Mouse (Mus musculus): Measurements from ENCODE around the gene Lypla2.
A peak's percentile ranks its signal among the peaks of the same experiment; 100 is the strongest.

The Lypla2 gene

GRCm38 (mm10) chr4:135972911-135973811 is 735 bp upstream of the Lypla2 start:
- peak; percentile 44 for DNase-seq

GRCm38 (mm10) chr4:135971805-135972555 is 446 bp downstream of the Lypla2 start:
- peak; percentile 56 for DNase-seq

- DNase-seq: no peak
Measured at GRCm38 (mm10) chr4:135970585-135970984, 1.8 kb downstream of the Lypla2 start.

- peak; percentile 54 for DNase-seq
Measured at GRCm38 (mm10) chr4:135969070-135969750, 3.2 kb downstream of the Lypla2 start.

GRCm38 (mm10) chr4:135968271-135968869 is 4.1 kb downstream of the Lypla2 start:
- DNase-seq: no peak

- no peak for DNase-seq
Measured at GRCm38 (mm10) chr4:135967086-135967760, 5.2 kb downstream of the Lypla2 start.

- peak; percentile 46 for DNase-seq
Measured at GRCm38 (mm10) chr4:135966283-135966682, 6.1 kb downstream of the Lypla2 start.

- no peak for DNase-seq
Measured at GRCm38 (mm10) chr4:135965113-135965512, 7.3 kb downstream of the Lypla2 start.

- peak; percentile 75 for DNase-seq
Measured at GRCm38 (mm10) chr4:135964426-135964825, 8.0 kb downstream of the Lypla2 start.

GRCm38 (mm10) chr4:135963457-135964193 is 8.8 kb downstream of the Lypla2 start, which contains the start of gene Gale:
Gene Gale, plus strand, starts transcription at chr4:135963727.
- peak; percentile 92 for DNase-seq

- no peak for DNase-seq
Measured at GRCm38 (mm10) chr4:135962946-135963345, 9.5 kb downstream of the Lypla2 start.

- DNase-seq: no peak
Measured at GRCm38 (mm10) chr4:135962198-135962597, 10.2 kb downstream of the Lypla2 start.

- DNase-seq: no peak
Measured at GRCm38 (mm10) chr4:135961709-135962108, 10.7 kb downstream of the Lypla2 start.

GRCm38 (mm10) chr4:135960717-135961116 is 11.7 kb downstream of the Lypla2 start:
- peak; percentile 86 for DNase-seq

GRCm38 (mm10) chr4:135958354-135958753 is 14.1 kb downstream of the Lypla2 start:
- DNase-seq: no peak

- no peak for DNase-seq
Measured at GRCm38 (mm10) chr4:135955886-135956285, 16.5 kb downstream of the Lypla2 start.

GRCm38 (mm10) chr4:135954241-135954640 is 18.2 kb downstream of the Lypla2 start:
- peak; percentile 82 for DNase-seq

GRCm38 (mm10) chr4:135953179-135953578 is 19.2 kb downstream of the Lypla2 start:
- no peak for DNase-seq

GRCm38 (mm10) chr4:135951505-135951904 is 20.9 kb downstream of the Lypla2 start:
- peak; percentile 46 for DNase-seq

- peak; percentile 67 for DNase-seq
Measured at GRCm38 (mm10) chr4:135950365-135950764, 22.1 kb downstream of the Lypla2 start.

GRCm38 (mm10) chr4:135949911-135950310 is 22.5 kb downstream of the Lypla2 start:
- peak; percentile 83 for DNase-seq

Measured in cerebellum, adult 9-10 months (tissue).